Mouse (Mus musculus) limb, embryonic 10.5 days (tissue): ENCODE data around the gene Dnm1. TPM values are rescaled to one million over a fixed set of nuclear protein-coding genes. Genes with fewer than 3 reads are reported as not detected.

Source experiments
- DNase-seq: peaks from one replicate; pipeline ENCODE4 v3.0.0-alpha.2; 2017; ENCODE audit warnings: low spot score
- H3K27ac ChIP-seq: fragments of 300-500 bp; sonication (generic); 2 replicates; pipeline ENCODE4 v1.5.1; 2016; ENCODE audit warnings: mild to moderate bottlenecking
- H3K27me3 ChIP-seq: fragments of 300-500 bp; sonication (generic); 2 replicates; pipeline ENCODE4 v1.6.1; 2016; ENCODE audit warnings: low read depth, mild to moderate bottlenecking; ENCODE audit not compliant: poor library complexity, severe bottlenecking
- H3K36me3 ChIP-seq: fragments of 300-500 bp; sonication (generic); 2 replicates; pipeline ENCODE4 v1.6.1; 2016; ENCODE audit warnings: mild to moderate bottlenecking, moderate library complexity
- H3K4me1 ChIP-seq: fragments of 300-500 bp; sonication (generic); 2 replicates; pipeline ENCODE4 v1.6.1; 2016
- H3K4me3 ChIP-seq: fragments of 300-500 bp; sonication (generic); 2 replicates; pipeline ENCODE4 v1.5.1; 2016; ENCODE audit warnings: mild to moderate bottlenecking, moderate library complexity
- H3K9me3 ChIP-seq: fragments of 300-500 bp; sonication (generic); replicated peaks from 2 replicates; pipeline ENCODE4 v1.6.1; 2016; ENCODE audit warnings: mild to moderate bottlenecking
- WGBS: fragments of 180-500 bp; shearing (Covaris S2); methylation state at CpG from one replicate; pipeline ENCODE4 v1.1.7; 2016; 5-methylcytosine and 5-hydroxymethylcytosine counted together
- polyA plus RNA-seq: library from polyadenylated mRNA; unstranded; fragments of >200 nt; fragmentation: Nextera tagmentation; extraction: Ambion mirVana; gene quantifications from 2 replicates; pipeline ENCODE4 v1.2.1, GENCODE M21; 2016

The Dnm1 gene
- polyA plus RNA-seq, 1 experiment from 2014 or later: 33.6 TPM

DNA sequence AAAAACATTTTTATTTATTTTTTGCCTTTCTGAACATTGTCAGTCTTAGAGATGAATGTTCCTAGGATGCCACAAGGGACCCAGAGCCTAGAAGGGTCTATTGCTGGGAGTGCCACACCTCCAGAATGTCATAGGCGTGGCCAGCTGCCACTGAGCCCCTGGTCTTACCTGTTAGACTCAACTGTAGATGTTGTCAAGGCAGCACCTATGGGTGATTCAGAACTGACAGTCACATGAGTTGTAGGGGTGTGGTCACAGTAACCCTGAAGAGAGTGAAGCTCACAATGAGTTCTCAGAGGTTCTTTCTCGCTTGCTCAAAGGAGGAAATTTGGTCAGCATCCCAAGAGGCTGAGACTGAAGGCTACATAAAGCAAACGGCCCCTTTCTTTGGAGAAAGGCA is 57.9 kb downstream of the Dnm1 start:
- WGBS: 90% methylated on average over 3 of the region's 3 CpGs
- DNase-seq: no peak
- no peak overlapping the region for H3K4me3 ChIP-seq
- H3K36me3 ChIP-seq: peaks cover 76% of the 10 kb centered on the region
- H3K9me3 ChIP-seq: no peaks in the 10 kb centered on the region
- H3K27me3 ChIP-seq: no peaks in the 10 kb centered on the region
- no peak overlapping the region for H3K27ac ChIP-seq
- no peaks in the 10 kb centered on the region for H3K4me1 ChIP-seq

GRCm38 (mm10) chr2:32294348-32294747 is 58.8 kb downstream of the Dnm1 start:
- Histone ChIP-seq H3K4me1 (peaks cover 2% of the 10 kb centered on the region), H3K9me3 (no peaks in the 10 kb centered on the region), H3K27me3 (no peaks in the 10 kb centered on the region), H3K27ac (no peak overlapping the region), H3K4me3 (no peak overlapping the region; the same call in 1 of the 2 replicates), H3K36me3 (peaks cover 66% of the 10 kb centered on the region)
- DNase-seq: no peak
- WGBS: 89% methylated on average over 8 of the region's 8 CpGs

- Histone ChIP-seq H3K36me3 (peaks cover 39% of the 10 kb centered on the region), H3K27me3 (no peaks in the 10 kb centered on the region), H3K27ac (no peak overlapping the region), H3K4me3 (peak overlapping the region; percentile 95), H3K9me3 (no peaks in the 10 kb centered on the region), H3K4me1 (peaks cover 20% of the 10 kb centered on the region)
- DNase-seq: no peak
Measured at GRCm38 (mm10) chr2:32289578-32289977, 63.6 kb downstream of the Dnm1 start.

- Histone ChIP-seq H3K36me3 (peaks cover 42% of the 10 kb centered on the region), H3K9me3 (no peaks in the 10 kb centered on the region), H3K27ac (peak overlapping the region; percentile 92), H3K4me3 (peak overlapping the region; percentile 95), H3K4me1 (peaks cover 20% of the 10 kb centered on the region), H3K27me3 (no peaks in the 10 kb centered on the region)
- 3% methylated on average over 28 of the region's 29 CpGs for WGBS
- no peak for DNase-seq
Measured at GRCm38 (mm10) chr2:32288371-32288931, 64.7 kb downstream of the Dnm1 start.

DNA sequence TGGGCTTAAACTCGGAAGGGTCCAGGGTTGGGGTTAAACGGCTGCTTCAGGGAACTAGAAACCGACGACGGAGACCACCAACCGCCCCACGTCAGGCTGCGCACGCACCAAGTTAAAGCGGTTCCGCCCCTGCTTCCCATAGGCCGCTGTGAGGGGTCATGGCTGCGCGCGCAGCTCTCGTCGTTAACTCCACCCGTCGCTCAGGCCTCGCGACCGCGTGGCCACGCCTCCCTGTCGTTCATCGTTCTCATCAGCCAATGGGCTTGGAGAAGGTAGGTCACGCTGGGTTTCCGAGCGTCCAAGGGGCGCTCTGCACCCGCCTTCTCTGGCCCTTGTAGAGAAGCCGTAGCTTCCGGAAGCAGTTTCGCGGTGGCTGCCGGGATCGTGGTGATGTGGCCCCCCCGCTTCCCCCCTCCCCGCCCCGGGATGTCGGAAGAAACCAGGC is 65.2 kb downstream of the Dnm1 start, which contains the start of gene Swi5:
Gene Swi5, minus strand, starts transcription at position 153 of the 445 bp plus-strand sequence.
- peaks cover 42% of the 10 kb centered on the region for H3K36me3 ChIP-seq
- no peaks in the 10 kb centered on the region for H3K27me3 ChIP-seq
- no peaks in the 10 kb centered on the region for H3K9me3 ChIP-seq
- under 1% methylated on average over 41 of the region's 41 CpGs for WGBS
- peaks cover 20% of the 10 kb centered on the region for H3K4me1 ChIP-seq
- peak within 1 kb of the TSS; percentile 95 for H3K4me3 ChIP-seq
- H3K27ac ChIP-seq: peak within 1 kb of the TSS; percentile 92
- DNase-seq: peak; percentile 100

GRCm38 (mm10) chr2:32287334-32287840 is 65.8 kb downstream of the Dnm1 start, which contains the start of gene Golga2:
TSS of gene Golga2 (plus strand) at chr2:32287384.
- Histone ChIP-seq H3K9me3 (no peaks in the 10 kb centered on the region), H3K4me3 (peak within 1 kb of the TSS; percentile 95), H3K36me3 (peaks cover 42% of the 10 kb centered on the region), H3K27me3 (no peaks in the 10 kb centered on the region), H3K4me1 (peaks cover 20% of the 10 kb centered on the region), H3K27ac (peak within 1 kb of the TSS; percentile 92)
- under 1% methylated on average over 23 of the region's 23 CpGs for WGBS
- no peak for DNase-seq

GRCm38 (mm10) chr2:32283986-32284385 is 69.2 kb downstream of the Dnm1 start:
- no peak for DNase-seq
- H3K4me3 ChIP-seq: no peak overlapping the region
- H3K27me3 ChIP-seq: no peaks in the 10 kb centered on the region
- H3K4me1 ChIP-seq: peaks cover 14% of the 10 kb centered on the region
- H3K27ac ChIP-seq: no peak overlapping the region
- WGBS: 88% methylated on average over 3 of the region's 3 CpGs
- peaks cover 72% of the 10 kb centered on the region for H3K36me3 ChIP-seq
- no peaks in the 10 kb centered on the region for H3K9me3 ChIP-seq

DNA sequence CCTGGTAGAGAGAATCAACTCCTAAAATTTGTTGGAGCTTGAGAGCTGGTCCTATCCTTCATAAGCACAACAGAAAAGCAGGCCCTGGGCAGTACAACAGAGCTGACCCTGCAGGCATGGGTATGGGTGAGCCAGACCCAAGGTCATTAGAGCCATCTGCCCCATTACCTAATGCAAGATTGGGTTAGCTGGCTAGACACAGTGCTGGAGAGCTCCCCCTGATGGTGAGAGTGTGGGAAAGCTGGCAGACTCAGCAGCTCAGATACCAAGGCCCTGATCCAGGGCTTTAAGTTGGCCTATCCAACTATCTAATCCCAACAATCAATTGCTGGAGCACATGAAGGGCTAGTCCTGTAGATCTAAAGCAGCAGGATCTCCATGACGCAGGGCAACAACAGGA is 70.4 kb downstream of the Dnm1 start:
- peaks cover 9% of the 10 kb centered on the region for H3K4me1 ChIP-seq
- no peak for DNase-seq
- no peaks in the 10 kb centered on the region for H3K9me3 ChIP-seq
- no peak overlapping the region for H3K4me3 ChIP-seq
- H3K27ac ChIP-seq: no peak overlapping the region
- peaks cover 84% of the 10 kb centered on the region for H3K36me3 ChIP-seq
- WGBS: 87% methylated on average over 1 of the region's 1 CpGs
- no peaks in the 10 kb centered on the region for H3K27me3 ChIP-seq

DNA sequence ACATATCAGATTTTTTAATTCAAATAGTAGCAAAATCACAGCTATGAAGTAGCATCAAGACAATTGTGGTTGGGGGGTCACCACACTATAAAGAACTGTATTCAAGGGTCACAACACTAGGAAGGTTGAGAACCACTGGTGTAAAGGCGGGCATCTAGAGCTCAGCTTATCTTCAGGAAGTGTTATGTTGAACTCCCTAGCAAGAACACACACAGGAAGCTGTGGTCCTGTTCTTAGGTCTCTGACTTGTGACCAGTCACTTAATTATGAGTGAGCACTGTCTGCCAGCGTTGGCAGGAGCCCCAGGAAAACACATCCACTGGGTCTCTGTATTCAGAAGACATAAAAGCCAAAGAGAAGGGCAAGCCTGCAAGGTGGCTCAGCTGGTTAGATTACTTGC is 70.8 kb downstream of the Dnm1 start:
- peaks cover 89% of the 10 kb centered on the region for H3K36me3 ChIP-seq

DNA sequence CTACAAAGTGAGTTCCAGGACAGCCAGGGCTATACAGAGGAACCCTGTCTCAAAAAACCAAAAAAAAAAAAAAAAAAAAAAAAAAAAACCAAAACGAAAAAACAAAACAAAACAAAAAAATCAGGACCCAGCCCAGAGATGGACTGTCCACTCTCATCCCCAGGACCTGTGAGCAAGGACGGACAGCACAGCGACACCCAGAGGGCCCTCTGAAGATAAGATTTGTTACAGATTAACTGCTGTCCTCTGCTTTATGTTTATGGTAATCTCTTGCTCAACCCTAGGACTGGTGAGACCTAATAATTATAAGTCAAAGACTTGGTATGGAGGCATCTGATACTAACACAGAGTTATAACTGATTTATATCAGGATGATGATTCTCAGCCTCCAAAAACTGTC is 77.3 kb downstream of the Dnm1 start:
- Histone ChIP-seq H3K4me3 (no peak overlapping the region), H3K4me1 (no peaks in the 10 kb centered on the region), H3K36me3 (peaks cover 43% of the 10 kb centered on the region), H3K27me3 (no peaks in the 10 kb centered on the region), H3K9me3 (no peaks in the 10 kb centered on the region), H3K27ac (no peak overlapping the region)
- no peak for DNase-seq
- WGBS: 76% methylated on average over 3 of the region's 3 CpGs

More for the DNA sequence above, 70.8 kb downstream of the Dnm1 start:
- Histone ChIP-seq H3K27ac (no peak overlapping the region), H3K4me1 (peaks cover 9% of the 10 kb centered on the region), H3K4me3 (no peak overlapping the region), H3K9me3 (no peaks in the 10 kb centered on the region), H3K27me3 (no peaks in the 10 kb centered on the region)
- DNase-seq: no peak
- 90% methylated on average over 2 of the region's 2 CpGs for WGBS

- peak; percentile 36 for DNase-seq
- H3K9me3 ChIP-seq: no peaks in the 10 kb centered on the region
- H3K4me3 ChIP-seq: peak overlapping the region; percentile 87
- H3K27me3 ChIP-seq: no peaks in the 10 kb centered on the region
- H3K36me3 ChIP-seq: peaks cover 30% of the 10 kb centered on the region
- peaks cover 19% of the 10 kb centered on the region for H3K4me1 ChIP-seq
- no peak overlapping the region for H3K27ac ChIP-seq
- 34% methylated on average over 4 of the region's 4 CpGs for WGBS
Measured at GRCm38 (mm10) chr2:32260635-32261034, 92.5 kb downstream of the Dnm1 start.

GRCm38 (mm10) chr2:32259657-32260417 is 93.3 kb downstream of the Dnm1 start, which contains the start of gene Uck1:
TSS of gene Uck1 (minus strand) at chr2:32260159.
- DNase-seq: peak; percentile 88
- Histone ChIP-seq H3K36me3 (peaks cover 36% of the 10 kb centered on the region), H3K27me3 (no peaks in the 10 kb centered on the region), H3K27ac (peak within 1 kb of the TSS; percentile 89), H3K4me1 (peaks cover 19% of the 10 kb centered on the region), H3K9me3 (no peaks in the 10 kb centered on the region), H3K4me3 (peak within 1 kb of the TSS; percentile 87)
- 2% methylated on average over 59 of the region's 59 CpGs for WGBS

- peak; percentile 34 for DNase-seq
- Histone ChIP-seq H3K9me3 (no peaks in the 10 kb centered on the region), H3K27ac (peak overlapping the region; percentile 89), H3K4me1 (peaks cover 19% of the 10 kb centered on the region), H3K27me3 (no peaks in the 10 kb centered on the region), H3K36me3 (peaks cover 44% of the 10 kb centered on the region), H3K4me3 (peak overlapping the region; percentile 87)
- 62% methylated on average over 6 of the region's 6 CpGs for WGBS
Measured at GRCm38 (mm10) chr2:32258887-32259533, 94.1 kb downstream of the Dnm1 start.
